Mouse (Mus musculus) right cerebral cortex, postnatal 14 days (tissue): ENCODE results near the gene Olfr625-ps1.
"Not testable (repeated sequence)": the region's sequence is repeated elsewhere in the genome, so short reads cannot be mapped to it uniquely, and the experiment has no call there.

Experiments
- DNase-seq: peaks from one replicate; pipeline ENCODE4 v3.0.0; 2022

Gene Olfr625-ps1

GRCm38 (mm10) chr7:103682420-103682819 is at the start of gene Olfr625-ps1:
Gene Olfr625-ps1 (plus strand): TSS chr7:103682720.
- no peak for DNase-seq

DNA sequence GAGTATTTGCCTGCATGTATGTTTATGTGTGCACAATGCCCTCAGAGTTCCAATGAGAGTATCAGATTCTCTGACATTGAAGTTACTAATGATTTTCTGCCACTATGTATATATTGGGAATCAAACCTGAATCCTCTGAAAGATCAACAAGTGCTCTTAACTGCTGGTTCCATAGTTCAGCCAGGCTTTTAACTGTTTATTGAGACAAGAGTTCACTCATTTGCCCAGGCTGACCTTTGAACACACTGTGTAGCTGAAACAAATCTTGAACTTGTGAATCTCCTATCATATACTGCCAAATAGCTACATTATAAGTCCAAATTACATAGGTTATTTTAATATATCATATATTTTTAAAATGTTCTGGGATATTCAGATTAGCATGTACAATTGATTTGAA is 45.7 kb upstream of the Olfr625-ps1 start:
- no peak for DNase-seq

DNA sequence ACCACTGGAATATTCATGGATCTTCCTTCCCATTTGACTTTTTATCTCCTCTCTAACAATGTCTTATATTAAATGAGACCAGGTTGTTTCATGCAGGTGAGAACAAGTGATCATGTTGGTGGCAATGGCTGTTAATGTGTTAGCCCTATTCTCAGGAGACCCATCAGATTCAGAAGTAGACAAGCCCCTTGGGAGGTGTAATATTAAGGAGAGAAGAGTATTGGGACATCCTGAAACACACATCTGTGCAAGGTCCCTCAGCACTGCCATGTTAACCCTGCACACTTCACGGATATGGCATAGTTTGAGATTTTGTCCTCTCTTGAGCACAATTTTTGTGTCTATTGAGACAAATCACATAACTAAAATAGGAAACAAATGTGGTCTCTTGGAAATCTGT is 39.9 kb upstream of the Olfr625-ps1 start, which contains the start of gene Olfr622:
Gene Olfr622, minus strand, starts transcription at position 101 of the 400 bp plus-strand sequence.
- no peak for DNase-seq

- no peak for DNase-seq
Observed at GRCm38 (mm10) chr7:103644070-103644469, 38.5 kb upstream of the Olfr625-ps1 start.

GRCm38 (mm10) chr7:103663598-103663997 is 18.9 kb upstream of the Olfr625-ps1 start, which contains the start of gene Olfr623:
Gene Olfr623 (minus strand): TSS chr7:103663698.
- DNase-seq, result no peak

- no peak for DNase-seq
Observed at GRCm38 (mm10) chr7:103671091-103671490, 11.4 kb upstream of the Olfr625-ps1 start, which contains the start of gene Olfr624. Gene Olfr624 (minus strand): TSS chr7:103671191.

- no peak for DNase-seq
Observed at GRCm38 (mm10) chr7:103699469-103699868, 16.9 kb downstream of the Olfr625-ps1 start.

- DNase-seq, result no peak
Observed at GRCm38 (mm10) chr7:103712024-103712423, 29.5 kb downstream of the Olfr625-ps1 start.

GRCm38 (mm10) chr7:103714371-103714770 is 31.9 kb downstream of the Olfr625-ps1 start, which contains the start of gene Olfr243:
Gene Olfr243 (plus strand): TSS chr7:103714671.
- DNase-seq, result no peak

GRCm38 (mm10) chr7:103716398-103716797 is 33.9 kb downstream of the Olfr625-ps1 start:
- DNase-seq, result not testable (repeated sequence)

- no peak for DNase-seq
Observed at GRCm38 (mm10) chr7:103730074-103730473, 47.6 kb downstream of the Olfr625-ps1 start, which contains the start of gene Olfr628. Gene Olfr628 (plus strand): TSS chr7:103730374.
